Mouse (Mus musculus) E14TG2a.4 (cell line): ENCODE results near the gene Klk9.

Experiments used
- CTCF ChIP-seq: conservative IDR thresholded peaks from 2 replicates; pipeline ENCODE4 v1.5.1; 2014; ENCODE audit warnings: low read length
- NANOG ChIP-seq: IDR thresholded peaks from 2 replicates; pipeline ENCODE4 v1.6.1; 2014; ENCODE audit warnings: borderline replicate concordance, low read length, mixed read lengths

DNA sequence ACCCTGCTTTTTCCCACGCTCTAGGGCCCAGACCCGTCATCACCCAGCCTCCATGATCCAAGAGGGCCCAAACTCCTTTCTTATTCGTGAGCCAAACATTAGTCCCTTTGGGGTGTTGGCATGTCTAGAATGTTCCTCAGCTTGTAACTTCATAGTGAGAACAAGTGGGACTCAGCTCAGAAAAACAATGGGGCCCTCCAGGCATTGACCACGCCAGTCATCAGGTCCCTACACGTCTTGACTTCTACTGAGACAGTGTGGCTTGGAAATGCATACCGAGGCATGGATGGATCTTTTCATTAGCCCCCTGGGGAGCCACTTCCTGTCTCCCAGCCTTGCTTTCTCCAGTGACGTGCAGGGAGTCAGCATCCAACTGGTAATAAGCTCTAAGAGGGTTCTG, 8.2 kb downstream of the Klk9 start:
- TF ChIP-seq CTCF (no peak), NANOG (no peak)
